Mouse (Mus musculus): Measurements from ENCODE around the gene Fkbp8.

DNA sequence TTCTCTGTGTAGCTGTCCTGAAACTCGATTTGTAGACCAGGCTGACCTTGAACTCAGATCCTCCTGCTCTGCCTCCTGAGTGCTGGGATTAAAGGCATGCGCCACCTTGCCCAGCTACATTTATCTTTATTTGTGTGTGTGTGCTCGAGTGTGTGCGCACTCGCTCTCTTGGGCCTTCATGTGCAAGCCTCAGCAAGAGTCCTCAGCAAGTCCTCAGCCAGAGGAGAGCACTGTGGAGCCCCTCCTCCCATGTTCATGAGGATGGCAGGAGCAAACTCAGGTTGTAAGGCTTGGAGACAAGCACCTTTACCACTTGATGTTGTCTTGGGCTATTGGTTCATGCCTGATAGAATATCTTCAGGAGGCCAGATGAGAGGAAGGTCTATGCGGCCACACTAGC lies 20.2 kb downstream of the Fkbp8 start:
- no peak for TF ChIP-seq POLR2A (IDR thresholded peaks at IDR 0.05; ENCODE audit: low read depth, low read length)
- TF ChIP-seq CTCF (conservative IDR thresholded peaks at IDR 0.05; ENCODE audit: insufficient read depth, insufficient read length, low read depth, low read length) = no peak

All from kidney, adult 2 months (tissue).